Mouse (Mus musculus): ENCODE data around the gene Kbtbd6.
"Not testable (repeated sequence)": the region's sequence is repeated elsewhere in the genome, so short reads cannot be mapped to it uniquely, and the experiment has no call there.

Kbtbd6 gene

GRCm38 (mm10) chr14:79451681-79452590 lies at the start of gene Kbtbd6:
Gene Kbtbd6 (plus strand): TSS chr14:79451835.
- DNase-seq, result peak; percentile 80

- no peak for DNase-seq
Measured at GRCm38 (mm10) chr14:79407641-79408040, 44.0 kb upstream of the Kbtbd6 start.

DNA sequence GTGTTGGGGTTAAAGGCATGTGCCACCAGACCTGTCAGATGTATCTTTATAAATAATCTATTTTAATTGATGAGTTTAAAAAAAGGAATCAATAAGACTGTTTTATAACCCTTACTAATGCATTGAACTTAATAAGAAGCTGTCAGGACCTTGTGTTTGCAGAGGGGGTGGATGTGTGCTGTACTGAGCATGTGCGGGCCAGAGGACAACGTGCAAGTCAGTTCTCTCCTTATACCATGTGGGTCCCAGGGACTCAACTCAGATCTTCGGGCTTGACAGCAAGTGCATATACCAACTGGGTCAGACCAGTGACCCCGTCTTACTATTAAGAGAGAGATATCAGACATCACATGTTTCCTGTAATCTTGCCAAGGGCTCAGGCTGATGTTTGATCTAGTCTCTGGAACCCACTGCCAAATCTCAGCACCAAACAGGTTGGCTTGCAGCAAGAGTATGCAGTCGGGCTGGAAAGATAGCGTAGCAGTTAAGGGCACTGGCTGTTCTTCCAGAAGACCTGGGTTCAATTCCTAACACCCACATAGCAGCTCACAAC lies 42.3 kb upstream of the Kbtbd6 start:
- no peak for DNase-seq

GRCm38 (mm10) chr14:79410662-79411061 lies 41.0 kb upstream of the Kbtbd6 start:
- no peak for DNase-seq

GRCm38 (mm10) chr14:79413121-79413520 lies 38.5 kb upstream of the Kbtbd6 start:
- DNase-seq, result no peak

GRCm38 (mm10) chr14:79420083-79420685 lies 31.5 kb upstream of the Kbtbd6 start:
- no peak for DNase-seq

DNA sequence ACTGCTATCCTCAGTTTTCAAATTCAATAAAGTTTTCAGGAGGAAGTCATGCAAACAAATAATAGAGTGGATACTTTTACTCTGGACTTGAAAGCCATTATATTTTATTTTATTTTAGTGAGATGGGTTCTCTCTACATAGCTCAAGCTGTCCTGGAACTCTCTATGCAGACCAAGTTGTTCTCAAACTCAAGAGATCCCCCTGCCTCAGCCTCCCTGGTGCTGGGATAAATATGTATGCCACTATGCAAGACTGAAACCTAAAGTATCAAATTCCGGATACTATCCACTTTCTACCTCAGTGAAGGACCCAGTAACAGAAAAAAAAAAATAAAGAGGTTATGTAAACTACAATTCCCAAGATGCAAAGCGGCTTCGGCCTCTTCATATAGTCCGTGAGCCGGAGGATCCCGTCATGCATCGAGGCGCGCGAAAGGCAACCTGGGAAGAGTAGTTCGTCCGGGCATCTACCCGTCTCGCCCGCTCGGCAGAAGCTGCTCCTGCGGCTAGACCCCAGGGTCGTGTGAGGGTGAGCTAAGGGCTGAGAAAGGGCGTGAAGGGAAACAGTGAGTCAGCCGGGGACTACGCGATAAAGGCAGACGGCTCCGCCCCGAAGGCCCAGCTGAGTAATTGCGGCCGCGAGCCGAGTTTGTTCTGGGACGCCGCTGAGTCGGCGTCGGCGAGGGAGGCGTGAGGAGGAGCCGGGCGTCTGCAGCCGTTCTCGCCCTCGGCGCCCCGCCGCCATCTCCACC lies 25.5 kb upstream of the Kbtbd6 start, which contains the start of gene Kbtbd7:
Kbtbd7 (plus strand) TSS at position 533 of the 751 bp plus-strand sequence.
- peak; percentile 92 for DNase-seq

- DNase-seq, result peak; percentile 33
Measured at GRCm38 (mm10) chr14:79426730-79427365, 24.8 kb upstream of the Kbtbd6 start.

- no peak for DNase-seq
Measured at GRCm38 (mm10) chr14:79434068-79434467, 17.6 kb upstream of the Kbtbd6 start.

GRCm38 (mm10) chr14:79440655-79441054 lies 11.0 kb upstream of the Kbtbd6 start:
- DNase-seq, result no peak

GRCm38 (mm10) chr14:79441441-79441840 lies 10.2 kb upstream of the Kbtbd6 start:
- DNase-seq, result no peak

GRCm38 (mm10) chr14:79444601-79445000 lies 7.0 kb upstream of the Kbtbd6 start:
- DNase-seq, result no peak

- DNase-seq, result no peak
Measured at GRCm38 (mm10) chr14:79445055-79445620, 6.5 kb upstream of the Kbtbd6 start.

DNA sequence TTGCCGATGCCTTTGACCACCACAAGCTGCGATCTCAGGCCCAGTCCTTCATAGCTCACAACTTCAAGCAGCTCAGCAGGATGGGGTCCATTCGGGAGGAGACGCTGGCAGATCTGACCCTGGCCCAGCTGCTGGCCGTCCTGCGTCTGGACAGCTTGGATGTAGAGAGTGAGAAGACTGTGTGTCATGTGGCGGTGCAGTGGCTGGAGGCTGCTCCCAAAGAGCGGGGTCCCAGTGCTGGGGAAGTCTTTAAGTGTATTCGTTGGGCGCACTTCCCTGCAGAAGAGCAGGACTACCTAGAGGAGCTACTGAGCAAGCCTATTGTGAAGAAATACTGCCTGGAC lies 928 bp downstream of the Kbtbd6 start:
- DNase-seq, result not testable (repeated sequence)

- DNase-seq, result no peak
Measured at GRCm38 (mm10) chr14:79460401-79460800, 8.8 kb downstream of the Kbtbd6 start.

DNA sequence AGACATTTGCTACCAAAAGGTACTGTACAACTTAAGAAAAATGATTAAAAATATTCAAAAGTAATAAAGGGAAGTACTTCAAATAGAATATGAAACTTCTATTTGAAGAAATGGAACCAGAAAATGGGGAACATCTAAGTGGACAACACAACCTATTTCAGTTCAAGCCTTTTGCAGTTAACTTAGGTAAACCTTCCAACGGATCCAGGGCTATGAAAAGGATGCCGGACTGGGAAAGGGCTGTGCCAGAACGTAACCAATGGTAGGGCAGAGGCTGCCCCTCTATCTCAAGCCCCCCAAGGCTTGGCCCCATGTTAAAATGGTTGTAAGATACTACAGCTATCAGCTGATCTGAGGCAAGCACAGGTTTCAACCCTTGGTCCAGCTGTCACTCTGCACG lies 9.4 kb downstream of the Kbtbd6 start:
- no peak for DNase-seq

- DNase-seq, result no peak
Measured at GRCm38 (mm10) chr14:79465623-79466022, 14.0 kb downstream of the Kbtbd6 start.

- DNase-seq, result peak; percentile 42
Measured at GRCm38 (mm10) chr14:79467621-79468020, 16.0 kb downstream of the Kbtbd6 start.

DNA sequence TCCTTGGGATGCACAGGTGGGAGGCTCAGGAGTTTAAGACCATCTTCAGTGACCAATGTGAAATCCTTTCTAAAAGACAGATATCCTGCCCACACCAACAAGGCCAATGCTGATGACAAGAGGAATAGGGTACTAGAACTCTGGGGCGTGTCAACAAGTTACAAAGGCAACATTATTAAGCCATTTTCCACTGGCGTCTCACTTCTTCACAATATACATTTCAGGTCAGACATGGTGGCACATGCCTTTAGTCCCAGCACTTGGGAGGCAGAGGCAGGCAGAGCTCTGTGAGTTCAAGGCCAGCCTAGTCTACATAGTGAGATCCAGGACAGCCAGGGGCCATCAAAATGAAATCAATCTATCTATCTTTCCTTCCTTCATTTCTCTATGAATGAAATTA lies 21.7 kb downstream of the Kbtbd6 start:
- DNase-seq, result no peak

DNA sequence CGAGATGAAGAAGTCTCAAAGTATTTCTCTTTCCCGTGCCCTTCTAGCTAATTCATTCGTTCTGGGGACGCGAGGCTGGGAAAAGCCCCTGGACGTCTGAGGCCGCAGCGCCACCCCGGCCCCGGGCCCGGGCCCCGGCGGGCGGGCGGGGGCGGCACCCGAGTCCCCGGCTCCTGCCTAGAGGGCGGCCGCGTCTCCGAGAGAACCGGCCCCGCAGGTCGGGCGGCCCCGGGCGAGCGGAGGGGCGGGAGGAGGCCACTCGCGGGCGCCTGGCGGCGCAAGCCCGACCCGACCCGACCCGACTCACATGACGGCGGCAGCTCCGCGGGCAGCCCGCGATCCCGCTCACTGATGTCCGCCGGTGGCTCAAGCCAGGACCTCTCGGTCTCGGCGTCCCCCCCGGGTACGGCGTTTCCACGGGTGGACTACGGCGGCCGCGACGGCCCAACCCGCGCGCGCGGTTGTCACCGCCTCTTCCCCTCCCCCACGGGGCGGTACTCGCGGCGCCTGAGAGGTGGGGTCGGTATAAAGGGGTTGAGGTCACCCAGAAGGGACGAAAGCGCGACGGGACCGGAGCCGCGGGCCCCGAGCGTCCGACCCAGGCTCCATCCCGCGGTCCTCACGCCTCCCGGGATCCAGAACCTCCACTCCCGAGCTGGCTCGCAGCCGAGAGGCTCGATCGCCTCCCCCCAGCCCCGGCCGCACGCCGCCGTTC lies 29.1 kb downstream of the Kbtbd6 start, which contains the start of gene Elf1:
Elf1 (plus strand) TSS at position 571 of the 715 bp plus-strand sequence.
- peak; percentile 96 for DNase-seq

- DNase-seq, result peak; percentile 97
Measured at GRCm38 (mm10) chr14:79481339-79482151, 29.9 kb downstream of the Kbtbd6 start, which contains the start of gene Wbp4. Gene Wbp4 (minus strand): TSS chr14:79481520.

Data from cerebellum, adult 9-10 months (tissue).